Mouse (Mus musculus): ENCODE data around the gene Sh3yl1. TPM values are rescaled to one million over a fixed set of nuclear protein-coding genes. Genes with fewer than 3 reads are reported as not detected.

Gene Sh3yl1
- 1 to 10 TPM; 3.0 to 3.1 TPM for total RNA-seq (2023)

GRCm38 (mm10) chr12:30911261-30912047, at the start of gene Sh3yl1, which contains the start of gene Acp1:
Gene Sh3yl1, plus strand, starts transcription at chr12:30911668.
Gene Acp1, minus strand, starts transcription at chr12:30911589.

DNA sequence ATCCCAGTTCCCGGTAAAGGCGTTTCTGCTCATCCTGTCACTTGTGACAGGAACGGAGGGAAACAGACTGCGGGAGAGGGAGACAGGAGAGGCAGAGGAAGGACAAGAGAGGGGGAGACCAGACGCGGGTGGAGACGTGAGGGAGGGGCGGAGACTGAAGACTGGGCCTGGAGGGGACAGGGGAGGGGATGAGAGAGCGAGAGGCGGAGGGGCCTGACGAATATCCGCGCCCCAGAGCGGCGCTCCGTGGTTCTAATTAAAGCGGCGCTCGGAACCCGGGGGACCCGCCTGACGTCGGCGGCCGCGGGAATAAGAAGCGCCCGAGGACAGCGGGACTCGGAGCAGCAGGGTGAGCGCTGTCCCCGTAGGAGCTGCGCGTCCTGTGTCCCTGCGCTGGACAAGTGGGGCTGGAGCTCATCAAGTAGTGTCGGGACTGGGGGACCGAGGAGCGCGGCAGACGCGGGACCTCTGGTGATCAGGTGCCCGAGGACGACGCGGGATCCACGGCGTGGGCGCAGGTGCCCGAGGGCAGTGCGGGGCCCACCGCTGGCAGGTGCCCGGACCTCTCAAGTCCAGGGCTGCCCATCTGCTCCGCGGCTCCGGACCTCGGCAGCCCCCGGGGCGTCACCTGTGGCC, 27.4 kb upstream of the Sh3yl1 start, which contains the start of gene Alkal2:
TSS of gene Alkal2 (plus strand) at position 337 of the 636 bp plus-strand sequence.

Other genes with a start within 250 kb of the Sh3yl1 start
- gene Alkal2, start 27.3 kb upstream of the Sh3yl1 start, total RNA-seq (2023) = not detected
- 10 to 100 TPM; 30.2 to 32.4 TPM for gene Acp1, start 79 bp upstream of the Sh3yl1 start, total RNA-seq (2023)
- gene Fam110c, start 162.2 kb downstream of the Sh3yl1 start, total RNA-seq (2023) = not detected